Mouse (Mus musculus) ovary, adult 2 months (tissue): ENCODE data around the gene Ttf2. TPM values are rescaled to one million over a fixed set of nuclear protein-coding genes. Genes with fewer than 3 reads are reported as not detected.

Experiments
- polyA plus RNA-seq: library from polyadenylated mRNA; depleted of rRNA; stranded (reverse); fragments of >200 nt; gene quantifications from 2 replicates; pipeline ENCODE4 v1.2.3, GENCODE M21; 2012; rRNA removed

Gene Ttf2
- polyA plus RNA-seq: 3.9 and 4.9 TPM in 2 replicates

DNA sequence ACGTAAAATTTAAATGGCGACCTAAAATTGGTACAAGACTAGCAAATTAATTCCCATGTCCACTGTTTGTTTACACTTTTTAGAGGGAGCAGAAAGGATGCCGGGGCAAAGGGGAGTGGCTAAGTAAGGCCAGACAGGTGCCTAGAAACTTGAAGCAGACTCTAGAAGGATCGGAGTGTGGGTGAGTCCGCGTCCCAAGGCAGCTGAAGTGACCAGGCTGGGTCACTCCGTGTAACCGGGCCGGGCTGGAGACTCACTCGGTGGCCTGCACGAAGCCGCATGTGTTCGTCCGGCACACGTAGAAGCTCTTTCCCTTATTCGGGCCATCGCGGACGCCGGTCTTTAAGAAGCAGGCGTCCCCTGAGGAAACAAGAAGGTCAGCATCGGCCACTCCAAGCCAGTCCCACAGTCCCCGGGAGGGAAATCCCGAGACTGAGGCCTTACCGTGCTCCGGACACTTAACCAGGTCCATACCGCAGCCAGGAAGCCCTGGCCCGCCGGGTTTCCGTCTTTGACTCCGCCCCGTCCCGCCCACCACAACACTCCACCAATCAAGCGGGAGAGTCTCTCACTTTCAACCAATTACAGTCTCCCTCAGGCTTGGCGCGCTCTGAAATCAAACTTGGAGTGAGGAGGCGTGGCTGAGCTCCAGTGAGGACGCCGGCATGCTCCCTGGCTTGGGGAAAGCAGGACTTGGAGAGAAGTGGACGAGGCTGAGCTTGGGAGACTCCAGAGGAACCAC, at the start of gene Ttf2:
Gene Ttf2, minus strand, starts transcription at position 488 of the 742 bp plus-strand sequence.

GRCm38 (mm10) chr3:100921825-100922505, 47.5 kb downstream of the Ttf2 start, which contains the start of gene Trim45:
Gene Trim45, plus strand, starts transcription at chr3:100922202.

Other genes with a start within 250 kb of the Ttf2 start
- gene Vtcn1, start 144.2 kb downstream of the Ttf2 start, polyA plus RNA-seq: 4.7 and 5.2 TPM in 2 replicates
- 9.7 and 11.0 TPM in 2 replicates for gene Trim45, start 47.5 kb downstream of the Ttf2 start, polyA plus RNA-seq
- gene Cd101, start 59.9 kb upstream of the Ttf2 start, polyA plus RNA-seq: 0.22 and 0.26 TPM in 2 replicates
- gene Ptgfrn, start 140.6 kb upstream of the Ttf2 start, polyA plus RNA-seq: 26.1 and 27.0 TPM in 2 replicates